Mouse (Mus musculus) CH12.LX (cell line): ENCODE measurements around the gene 4930590J08Rik.

Experiments
- CHD1 ChIP-seq: IDR thresholded peaks from 2 replicates; pipeline ENCODE4 v1.6.1; 2012; ENCODE audit warnings: low read depth, low read length, improper control_type of control experiment, inconsistent platforms
- CTCF ChIP-seq, 2 experiments: IDR thresholded peaks in 1 of 2; conservative IDR thresholded peaks in 1 of 2; 2 replicates each; pipeline ENCODE4 v1.5.1; 2011 to 2012; ENCODE audit warnings: low read depth in 2 of 2, low read length in 2 of 2, improper control_type of control experiment in 1 of 2, inconsistent platforms in 1 of 2, mild to moderate bottlenecking in 1 of 2, moderate library complexity in 1 of 2
- EP300 ChIP-seq: IDR thresholded peaks from 2 replicates; pipeline ENCODE4 v1.6.1; 2011; ENCODE audit warnings: low read length, improper control_type of control experiment
- RCOR1 ChIP-seq: conservative IDR thresholded peaks from 2 replicates; pipeline ENCODE4 v1.6.1; 2012; ENCODE audit warnings: low read depth, mild to moderate bottlenecking, inconsistent platforms, low read length, improper control_type of control experiment
- SIN3A ChIP-seq: IDR thresholded peaks from 2 replicates; pipeline ENCODE4 v1.6.1; 2012; ENCODE audit warnings: low read length, improper control_type of control experiment, inconsistent platforms
- TCF12 ChIP-seq: IDR thresholded peaks from 2 replicates; pipeline ENCODE4 v1.6.1; 2014; ENCODE audit warnings: low read depth, mild to moderate bottlenecking, inconsistent platforms, low read length, improper control_type of control experiment
- UBTF ChIP-seq: IDR thresholded peaks from 2 replicates; pipeline ENCODE4 v1.6.1; 2012; ENCODE audit warnings: low read depth, mild to moderate bottlenecking, inconsistent platforms, low read length, improper control_type of control experiment, moderate library complexity

DNA sequence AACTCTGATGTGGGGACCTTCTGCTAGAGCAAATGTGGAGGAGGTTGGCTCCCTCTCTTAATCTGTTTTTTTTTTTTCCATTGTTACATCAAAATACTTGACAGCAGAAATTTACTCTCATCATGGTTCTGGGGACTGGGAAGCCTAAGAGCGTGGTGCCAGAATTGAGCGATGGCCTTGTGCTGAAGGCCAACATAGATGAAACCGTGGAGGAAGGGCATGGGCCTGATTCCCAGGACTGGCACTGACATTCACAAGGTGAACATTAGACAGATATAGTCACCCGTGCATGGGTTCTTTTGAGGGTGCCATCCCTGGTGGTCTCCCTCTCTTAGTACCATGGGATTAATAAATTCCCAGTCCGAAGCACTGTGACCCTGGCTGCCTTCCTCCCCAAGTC is 34.5 kb upstream of the 4930590J08Rik start:
- TF ChIP-seq EP300 (no peak), UBTF (no peak), RCOR1 (no peak), SIN3A (no peak), CHD1 (no peak), CTCF (conservative IDR thresholded peaks at IDR 0.05 in 1 of 2, IDR thresholded peaks at IDR 0.05 in 1 of 2; ENCODE audit: low read depth in 2 of 2, low read length in 2 of 2) (no peak), TCF12 (no peak)
